Mouse (Mus musculus): ENCODE data around the gene Arsb. TPM values are rescaled to one million over a fixed set of nuclear protein-coding genes. Genes with fewer than 3 reads are reported as not detected.

The Arsb gene
- total and polyA plus RNA-seq, 2 experiments: 7.3 to 19.1 TPM

DNA sequence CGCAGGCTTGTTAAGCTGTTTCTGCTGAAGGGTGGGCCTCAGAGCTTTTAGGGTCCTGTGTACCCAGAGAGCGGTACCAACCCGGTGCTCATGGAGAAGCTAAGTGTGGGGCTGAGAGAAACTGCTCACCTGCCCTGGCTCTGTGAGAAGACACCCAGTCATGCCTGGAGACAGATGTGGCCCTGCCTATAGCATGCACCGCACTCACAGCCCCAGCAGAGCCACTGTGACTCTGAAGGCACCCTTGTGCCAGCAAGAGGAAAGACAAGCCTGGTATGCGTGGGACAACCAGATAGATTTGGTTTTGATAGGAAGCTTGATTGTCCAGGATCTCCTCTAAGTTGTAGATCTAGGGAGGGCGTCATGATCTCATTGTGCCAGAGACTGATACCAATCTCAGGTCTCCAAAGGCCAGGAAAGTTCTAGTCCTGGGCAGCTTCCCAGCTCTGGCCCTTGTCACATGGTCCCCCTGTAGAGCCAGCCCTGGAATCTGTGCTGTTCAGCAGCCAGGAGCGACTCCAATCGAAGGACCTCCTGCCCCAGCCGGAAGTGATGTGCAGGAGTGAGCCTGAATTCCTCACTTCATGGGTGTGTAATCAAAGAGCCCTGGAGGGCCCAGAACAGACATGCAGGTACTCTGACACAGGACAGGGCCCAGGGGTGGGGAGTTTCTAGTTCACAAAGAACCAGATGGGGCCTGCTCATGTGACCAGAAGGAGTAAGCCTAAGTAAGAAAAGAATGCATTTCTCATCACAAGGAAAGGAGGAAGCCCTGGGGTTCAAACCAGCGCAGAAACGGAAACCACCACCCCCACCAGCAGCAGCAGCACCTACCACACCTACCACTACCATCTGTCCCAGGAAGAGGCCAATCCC is 218.5 kb downstream of the Arsb start:
- Histone ChIP-seq H3K4me3 (ENCODE audit: insufficient read depth, low read depth, low read length) (no peak overlapping the region), H3K36me3 (ENCODE audit: control insufficient read depth, insufficient read depth, low read length) (no peaks in the 10 kb centered on the region), H3K27me3 (ENCODE audit: control insufficient read depth, insufficient read depth, low read length) (no peaks in the 10 kb centered on the region; the same call in 1 of the 2 replicates), H3K4me1 (ENCODE audit: control insufficient read depth, insufficient read depth, low read length) (no peaks in the 10 kb centered on the region), H3K79me2 (ENCODE audit: control insufficient read depth, insufficient read depth, low read length) (no peaks in the 10 kb centered on the region), H3K27ac (replicated peaks; ENCODE audit: insufficient read depth, low read depth, low read length) (0 out of 2 replicates have a peak overlapping the region, but pooled peaks have one; percentile 38), H3K9ac (ENCODE audit: low read depth, low read length) (no peak overlapping the region)
- TF ChIP-seq CTCF (IDR thresholded peaks at IDR 0.05; ENCODE audit: low read depth, low read length) (no peak), POLR2A (IDR thresholded peaks at IDR 0.05; ENCODE audit: extremely low read depth, insufficient read depth, low read length) (no peak)
- DNase-seq (ENCODE audit: extremely low read depth, low read depth, low spot score): no peak
- WGBS: 83% methylated on average over 11 of the region's 11 CpGs

DNA sequence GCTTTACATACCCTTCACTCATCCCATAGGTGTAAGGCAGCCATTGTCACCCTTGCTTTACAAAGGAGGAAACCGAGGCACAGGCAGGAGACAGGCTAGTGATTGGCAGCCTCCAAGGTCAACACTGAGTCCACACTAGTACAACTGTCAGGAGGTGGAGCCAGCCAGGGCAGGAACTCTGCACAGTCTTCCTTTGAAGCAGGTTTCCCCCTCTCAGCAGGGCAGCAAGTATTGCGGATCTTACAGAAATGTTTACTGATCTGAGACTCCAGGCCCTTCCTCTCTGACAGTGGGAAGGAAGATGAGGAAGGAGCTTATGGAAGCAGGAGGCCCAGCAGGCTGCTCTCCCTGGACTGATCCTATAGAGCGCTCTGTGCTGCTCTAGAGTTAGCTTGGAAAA is 219.4 kb downstream of the Arsb start:
- H3K4me1 ChIP-seq (ENCODE audit: control insufficient read depth, insufficient read depth, low read length): no peaks in the 10 kb centered on the region
- TF ChIP-seq CTCF (IDR thresholded peaks at IDR 0.05; ENCODE audit: low read depth, low read length) (no peak), POLR2A (IDR thresholded peaks at IDR 0.05; ENCODE audit: extremely low read depth, insufficient read depth, low read length) (no peak)
- DNase-seq (ENCODE audit: extremely low read depth, low read depth, low spot score): no peak
- H3K4me3 ChIP-seq (ENCODE audit: insufficient read depth, low read depth, low read length): no peak overlapping the region
- no peak overlapping the region for H3K27ac ChIP-seq (replicated peaks; ENCODE audit: insufficient read depth, low read depth, low read length)
- 74% methylated on average over 3 of the region's 3 CpGs for WGBS
- H3K9ac ChIP-seq (ENCODE audit: low read depth, low read length): no peak overlapping the region
- H3K27me3 ChIP-seq (ENCODE audit: control insufficient read depth, insufficient read depth, low read length): no peaks in the 10 kb centered on the region; the same call in 1 of the 2 replicates
- H3K36me3 ChIP-seq (ENCODE audit: control insufficient read depth, insufficient read depth, low read length): no peaks in the 10 kb centered on the region
- H3K79me2 ChIP-seq (ENCODE audit: control insufficient read depth, insufficient read depth, low read length): no peaks in the 10 kb centered on the region

DNA sequence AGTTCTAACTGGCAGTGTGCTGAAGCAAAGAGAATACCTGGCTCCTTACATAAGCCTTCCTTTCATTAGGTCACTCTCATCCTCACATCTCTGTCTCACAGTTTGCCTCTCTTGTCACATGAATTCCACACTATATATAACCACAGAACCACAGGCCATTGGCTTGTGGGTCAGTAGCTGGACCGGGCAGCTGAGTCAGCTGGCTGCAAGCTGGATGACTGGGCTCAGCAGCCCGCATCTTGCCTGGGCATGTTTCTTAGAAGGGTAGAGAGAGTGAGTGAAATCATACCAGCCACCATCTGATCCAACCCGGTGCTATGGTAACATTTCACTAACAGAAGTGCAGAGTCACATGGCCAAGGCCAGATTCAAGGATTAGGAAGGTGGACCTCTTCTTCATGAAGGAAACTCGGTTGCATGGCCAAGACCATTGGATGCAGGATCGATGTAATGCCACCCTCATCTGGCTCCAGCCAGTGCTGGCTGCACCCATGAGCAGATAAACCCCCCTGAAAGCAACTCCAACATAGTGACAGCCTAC is 221.0 kb downstream of the Arsb start:
- H3K4me3 ChIP-seq (ENCODE audit: insufficient read depth, low read depth, low read length): no peak overlapping the region
- no peak overlapping the region for H3K9ac ChIP-seq (ENCODE audit: low read depth, low read length)
- 95% methylated on average over 5 of the region's 5 CpGs for WGBS
- H3K27ac ChIP-seq (replicated peaks; ENCODE audit: insufficient read depth, low read depth, low read length): no peak overlapping the region
- no peak for TF ChIP-seq CTCF (IDR thresholded peaks at IDR 0.05; ENCODE audit: low read depth, low read length)
- TF ChIP-seq POLR2A (IDR thresholded peaks at IDR 0.05; ENCODE audit: extremely low read depth, insufficient read depth, low read length): no peak
- H3K79me2 ChIP-seq (ENCODE audit: control insufficient read depth, insufficient read depth, low read length): no peaks in the 10 kb centered on the region
- no peaks in the 10 kb centered on the region; the same call in 1 of the 2 replicates for H3K27me3 ChIP-seq (ENCODE audit: control insufficient read depth, insufficient read depth, low read length)
- no peak for DNase-seq (ENCODE audit: extremely low read depth, low read depth, low spot score)
- H3K36me3 ChIP-seq (ENCODE audit: control insufficient read depth, insufficient read depth, low read length): no peaks in the 10 kb centered on the region
- H3K4me1 ChIP-seq (ENCODE audit: control insufficient read depth, insufficient read depth, low read length): no peaks in the 10 kb centered on the region

Other genes with a start within 250 kb of the Arsb start
- gene Bhmt, start 133.7 kb upstream of the Arsb start, total RNA-seq (2014; rRNA removed): 1,946 and 4,018 TPM in 2 replicates
- 555 and 844 TPM in 2 replicates for gene Bhmt, start 133.7 kb upstream of the Arsb start, polyA plus RNA-seq (2012; rRNA removed)
- 147 and 179 TPM in 2 replicates for gene Bhmt2, start 97.3 kb upstream of the Arsb start, total RNA-seq (2014; rRNA removed)
- gene Bhmt2, start 97.3 kb upstream of the Arsb start, polyA plus RNA-seq (2012; rRNA removed): 127 and 153 TPM in 2 replicates
- 234 and 283 TPM in 2 replicates for gene Dmgdh, start 97.2 kb upstream of the Arsb start, total RNA-seq (2014; rRNA removed)
- gene Dmgdh, start 97.2 kb upstream of the Arsb start, polyA plus RNA-seq (2012; rRNA removed): 132 and 197 TPM in 2 replicates